Mouse (Mus musculus) forebrain, embryonic 13.5 days (tissue): ENCODE results near the gene Ift52. TPM values are rescaled to one million over a fixed set of nuclear protein-coding genes. Genes with fewer than 3 reads are reported as not detected.
"Not testable (repeated sequence)": the region's sequence is repeated elsewhere in the genome, so short reads cannot be mapped to it uniquely, and the experiment has no call there.

Source experiments
- ATAC-seq: fragments of 200-750 bp; cut with Nextera tagmentation; 2 replicates; pipeline ENCODE4 v1.8.0; 2017
- H3K27ac ChIP-seq: fragments of 300-500 bp; sonication (generic); 2 replicates; pipeline ENCODE4 v1.5.1; 2015; ENCODE audit warnings: inconsistent platforms, mild to moderate bottlenecking, moderate library complexity
- H3K27me3 ChIP-seq: fragments of 300-500 bp; sonication (generic); 2 replicates; pipeline ENCODE4 v1.6.1; 2015; ENCODE audit warnings: mild to moderate bottlenecking, inconsistent platforms
- H3K36me3 ChIP-seq: fragments of 300-500 bp; sonication (generic); 2 replicates; pipeline ENCODE4 v1.6.1; 2015; ENCODE audit warnings: mild to moderate bottlenecking, inconsistent platforms; ENCODE audit not compliant: poor library complexity, severe bottlenecking
- H3K4me1 ChIP-seq: fragments of 300-500 bp; sonication (generic); 2 replicates; pipeline ENCODE4 v1.6.1; 2015; ENCODE audit warnings: inconsistent platforms
- H3K4me2 ChIP-seq: fragments of 300-500 bp; sonication (generic); 2 replicates; pipeline ENCODE4 v1.6.1; 2015; ENCODE audit warnings: inconsistent platforms, mild to moderate bottlenecking, moderate library complexity
- H3K4me3 ChIP-seq: fragments of 300-500 bp; sonication (generic); 2 replicates; pipeline ENCODE4 v1.5.1; 2015; ENCODE audit warnings: mild to moderate bottlenecking, inconsistent platforms
- H3K9ac ChIP-seq: fragments of 300-500 bp; sonication (generic); 2 replicates; pipeline ENCODE4 v1.6.1; 2015; ENCODE audit warnings: mild to moderate bottlenecking, inconsistent platforms
- H3K9me3 ChIP-seq: fragments of 300-500 bp; sonication (generic); replicated peaks from 2 replicates; pipeline ENCODE4 v1.6.1; 2016; ENCODE audit warnings: inconsistent platforms
- WGBS: fragments of 180-500 bp; shearing (Covaris S2); methylation state at CpG from one replicate; pipeline ENCODE4 v1.1.7; 2015; 5-methylcytosine and 5-hydroxymethylcytosine counted together
- polyA plus RNA-seq: library from polyadenylated mRNA; unstranded; fragments of >200 nt; fragmentation: Nextera tagmentation; extraction: Ambion mirVana; gene quantifications from 2 replicates; pipeline ENCODE4 v1.2.1, GENCODE M21; 2015

Gene Ift52
- polyA plus RNA-seq, 1 experiment from 2014 or later: 44.8 TPM

- Histone ChIP-seq H3K9ac (no peak overlapping the region), H3K4me3 (no peak overlapping the region), H3K27ac (no peak overlapping the region), H3K9me3 (no peaks in the 10 kb centered on the region), H3K4me1 (no peaks in the 10 kb centered on the region), H3K36me3 (peaks cover 91% of the 10 kb centered on the region), H3K4me2 (no peak overlapping the region), H3K27me3 (no peaks in the 10 kb centered on the region)
- ATAC-seq: no peak
- 90% methylated on average over 7 of the region's 7 CpGs for WGBS
Measured at GRCm38 (mm10) chr2:163039940-163040339, 22.8 kb downstream of the Ift52 start.

- 5% methylated on average over 10 of the region's 10 CpGs for WGBS
Measured at GRCm38 (mm10) chr2:163048125-163048524, 31.0 kb downstream of the Ift52 start.

GRCm38 (mm10) chr2:163049116-163049515 lies 32.0 kb downstream of the Ift52 start:
- WGBS: 89% methylated on average over 2 of the region's 2 CpGs
- H3K27ac ChIP-seq: no peak overlapping the region
- peaks cover 8% of the 10 kb centered on the region for H3K4me1 ChIP-seq
- no peak overlapping the region for H3K4me3 ChIP-seq
- no peak overlapping the region for H3K4me2 ChIP-seq
- no peak for ATAC-seq
- peaks cover 35% of the 10 kb centered on the region for H3K36me3 ChIP-seq
- no peaks in the 10 kb centered on the region for H3K27me3 ChIP-seq
- no peak overlapping the region for H3K9ac ChIP-seq
- H3K9me3 ChIP-seq: no peaks in the 10 kb centered on the region

More at GRCm38 (mm10) chr2:163048125-163048524, 31.0 kb downstream of the Ift52 start:
- peak; percentile 79; the same call in 1 of the 2 replicates for ATAC-seq
- Histone ChIP-seq H3K27me3 (no peaks in the 10 kb centered on the region), H3K9me3 (no peaks in the 10 kb centered on the region), H3K4me3 (no peak overlapping the region), H3K27ac (no peak overlapping the region), H3K4me2 (peak overlapping the region; percentile 46), H3K4me1 (no peaks in the 10 kb centered on the region), H3K36me3 (peaks cover 45% of the 10 kb centered on the region), H3K9ac (no peak overlapping the region)

- Histone ChIP-seq H3K36me3 (peaks cover 12% of the 10 kb centered on the region), H3K4me1 (peaks cover 27% of the 10 kb centered on the region), H3K4me3 (no peak overlapping the region), H3K9ac (no peak overlapping the region), H3K9me3 (no peaks in the 10 kb centered on the region), H3K27me3 (no peaks in the 10 kb centered on the region), H3K4me2 (no peak overlapping the region), H3K27ac (no peak overlapping the region)
- WGBS: 55% methylated on average over 1 of the region's 1 CpGs
- ATAC-seq: no peak
Measured at GRCm38 (mm10) chr2:163051691-163052090, 34.5 kb downstream of the Ift52 start.

GRCm38 (mm10) chr2:163052101-163052500 lies 34.9 kb downstream of the Ift52 start:
- H3K4me3 ChIP-seq: no peak overlapping the region
- no peaks in the 10 kb centered on the region for H3K27me3 ChIP-seq
- no peak overlapping the region for H3K27ac ChIP-seq
- peaks cover 27% of the 10 kb centered on the region for H3K4me1 ChIP-seq
- 45% methylated on average over 4 of the region's 4 CpGs for WGBS
- no peak for ATAC-seq
- no peaks in the 10 kb centered on the region for H3K9me3 ChIP-seq
- no peak overlapping the region for H3K9ac ChIP-seq
- H3K4me2 ChIP-seq: no peak overlapping the region
- H3K36me3 ChIP-seq: peaks cover 8% of the 10 kb centered on the region

- Histone ChIP-seq H3K36me3 (0 out of 2 replicates have a peak, but pooled peaks cover 3% of the 10 kb centered on the region), H3K9me3 (no peaks in the 10 kb centered on the region), H3K4me1 (peaks cover 27% of the 10 kb centered on the region), H3K9ac (no peak overlapping the region), H3K27ac (no peak overlapping the region), H3K4me3 (no peak overlapping the region), H3K27me3 (no peaks in the 10 kb centered on the region), H3K4me2 (no peak overlapping the region)
- WGBS: 45% methylated on average over 4 of the region's 4 CpGs
- no peak for ATAC-seq
Measured at GRCm38 (mm10) chr2:163052826-163053225, 35.7 kb downstream of the Ift52 start.

GRCm38 (mm10) chr2:163054335-163054840 lies 37.2 kb downstream of the Ift52 start, which contains the start of gene Mybl2:
Gene Mybl2, plus strand, starts transcription at chr2:163054687.
- peak within 1 kb of the TSS; percentile 68 for H3K4me3 ChIP-seq
- no peaks in the 10 kb centered on the region for H3K27me3 ChIP-seq
- ATAC-seq: peak; percentile 100
- 0% methylated on average over 48 of the region's 48 CpGs for WGBS
- no peaks in the 10 kb centered on the region for H3K9me3 ChIP-seq
- H3K4me1 ChIP-seq: peaks cover 27% of the 10 kb centered on the region
- peak within 1 kb of the TSS; percentile 97 for H3K4me2 ChIP-seq
- peak within 1 kb of the TSS; percentile 44; the same call in 1 of the 2 replicates for H3K27ac ChIP-seq
- H3K36me3 ChIP-seq: no peaks in the 10 kb centered on the region
- H3K9ac ChIP-seq: peak within 1 kb of the TSS; percentile 75

- no peaks in the 10 kb centered on the region for H3K9me3 ChIP-seq
- WGBS: under 1% methylated on average over 37 of the region's 38 CpGs
- H3K27me3 ChIP-seq: no peaks in the 10 kb centered on the region
- no peaks in the 10 kb centered on the region for H3K36me3 ChIP-seq
- peaks cover 27% of the 10 kb centered on the region for H3K4me1 ChIP-seq
- peak overlapping the region; percentile 68 for H3K4me3 ChIP-seq
- peak; percentile 33 for ATAC-seq
- peak overlapping the region; percentile 97 for H3K4me2 ChIP-seq
- H3K9ac ChIP-seq: peak overlapping the region; percentile 75
- peak overlapping the region; percentile 44; the same call in 1 of the 2 replicates for H3K27ac ChIP-seq
Measured at GRCm38 (mm10) chr2:163054891-163055494, 37.8 kb downstream of the Ift52 start.

- Histone ChIP-seq H3K9me3 (no peaks in the 10 kb centered on the region), H3K36me3 (no peaks in the 10 kb centered on the region), H3K4me2 (peak overlapping the region; percentile 97), H3K27me3 (no peaks in the 10 kb centered on the region), H3K4me1 (peaks cover 27% of the 10 kb centered on the region), H3K4me3 (peak overlapping the region; percentile 68), H3K9ac (peak overlapping the region; percentile 75), H3K27ac (no peak overlapping the region)
- WGBS: 28% methylated on average over 5 of the region's 5 CpGs
- ATAC-seq: no peak
Measured at GRCm38 (mm10) chr2:163055715-163056114, 38.6 kb downstream of the Ift52 start.

GRCm38 (mm10) chr2:163056584-163056983 lies 39.4 kb downstream of the Ift52 start:
- 85% methylated on average over 9 of the region's 9 CpGs for WGBS
- Histone ChIP-seq H3K4me1 (peaks cover 27% of the 10 kb centered on the region), H3K27ac (no peak overlapping the region), H3K36me3 (no peaks in the 10 kb centered on the region), H3K4me3 (no peak overlapping the region), H3K9me3 (no peaks in the 10 kb centered on the region), H3K27me3 (no peaks in the 10 kb centered on the region), H3K4me2 (peak overlapping the region; percentile 97; the same call in 1 of the 2 replicates), H3K9ac (no peak overlapping the region)
- no peak for ATAC-seq

- ATAC-seq, H3K4me3 ChIP-seq, H3K4me2 ChIP-seq, H3K27me3 ChIP-seq, H3K9ac ChIP-seq, H3K27ac ChIP-seq, H3K9me3 ChIP-seq: not testable (repeated sequence)
- Histone ChIP-seq H3K4me1 (peaks cover 20% of the 10 kb centered on the region), H3K36me3 (peaks cover 14% of the 10 kb centered on the region)
- 92% methylated on average over 7 of the region's 7 CpGs for WGBS
Measured at GRCm38 (mm10) chr2:163058981-163059380, 41.8 kb downstream of the Ift52 start.

GRCm38 (mm10) chr2:163060630-163061029 lies 43.5 kb downstream of the Ift52 start:
- 84% methylated on average over 6 of the region's 6 CpGs for WGBS
- Histone ChIP-seq H3K9me3 (no peaks in the 10 kb centered on the region), H3K9ac (no peak overlapping the region), H3K4me2 (no peak overlapping the region), H3K36me3 (peaks cover 23% of the 10 kb centered on the region), H3K4me1 (peaks cover 8% of the 10 kb centered on the region), H3K27me3 (no peaks in the 10 kb centered on the region), H3K4me3 (no peak overlapping the region), H3K27ac (no peak overlapping the region)
- no peak for ATAC-seq
